Mouse (Mus musculus) embryonic facial prominence, embryonic 14.5 days (tissue): Measurements from ENCODE around the gene Gm10134. TPM values are rescaled to one million over a fixed set of nuclear protein-coding genes. Genes with fewer than 3 reads are reported as not detected.
A peak's percentile ranks its signal among the peaks of the same experiment; 100 is the strongest.

Experiments used
- ATAC-seq: fragments of 200-750 bp; cut with Nextera tagmentation; 2 replicates; pipeline ENCODE4 v1.8.0; 2017; ENCODE audit warnings: low read depth, moderate number of reproducible peaks, moderate TSS enrichment
- DNase-seq: peaks from one replicate; pipeline ENCODE4 v3.0.0-alpha.2; 2015; ENCODE audit warnings: low spot score
- H3K27ac ChIP-seq: fragments of 300-500 bp; sonication (generic); replicated peaks from 2 replicates; pipeline ENCODE4 v1.5.1; 2014; ENCODE audit warnings: low read depth, mild to moderate bottlenecking, low read length, moderate library complexity
- H3K27me3 ChIP-seq: fragments of 300-500 bp; sonication (generic); replicated peaks from 2 replicates; pipeline ENCODE4 v1.6.1; 2014; ENCODE audit warnings: low read length; ENCODE audit not compliant: control insufficient read depth, insufficient read depth
- H3K36me3 ChIP-seq: fragments of 300-500 bp; sonication (generic); 2 replicates; pipeline ENCODE4 v1.6.1; 2014; ENCODE audit warnings: low read length, mixed read lengths; ENCODE audit not compliant: control insufficient read depth, insufficient read depth
- H3K4me1 ChIP-seq: fragments of 300-500 bp; sonication (generic); 2 replicates; pipeline ENCODE4 v1.6.1; 2014; ENCODE audit warnings: antibody characterized with exemption, low read length; ENCODE audit not compliant: control insufficient read depth, insufficient read depth
- H3K4me2 ChIP-seq: fragments of 300-500 bp; sonication (generic); 2 replicates; pipeline ENCODE4 v1.6.1; 2014; ENCODE audit warnings: low read depth, mild to moderate bottlenecking, low read length, moderate library complexity, mixed read lengths
- H3K4me3 ChIP-seq: fragments of 300-500 bp; sonication (generic); 2 replicates; pipeline ENCODE4 v1.5.1; 2014; ENCODE audit warnings: low read depth, mild to moderate bottlenecking, low read length
- H3K9ac ChIP-seq: fragments of 300-500 bp; sonication (generic); 2 replicates; pipeline ENCODE4 v1.6.1; 2014; ENCODE audit warnings: low read depth, mild to moderate bottlenecking, low read length, moderate library complexity, mixed read lengths
- H3K9me3 ChIP-seq: fragments of 300-500 bp; sonication (generic); 2 replicates; pipeline ENCODE4 v1.6.1; 2016; ENCODE audit warnings: low read length; ENCODE audit not compliant: control insufficient read depth
- WGBS: fragments of 180-500 bp; shearing (Covaris S2); extraction: QIAGEN DNeasy Blood & Tissue Kit; methylation state at CpG from one replicate; pipeline ENCODE4 v1.1.7; 2014; 5-methylcytosine and 5-hydroxymethylcytosine counted together
- polyA plus RNA-seq: library from polyadenylated mRNA; unstranded; fragments of >200 nt; fragmentation: Nextera tagmentation; extraction: Ambion mirVana; gene quantifications from 2 replicates; pipeline ENCODE4 v1.2.1, GENCODE M21; 2014

Gm10134 gene
- polyA plus RNA-seq, 1 experiment from 2014 or later = 2.7 TPM

DNA sequence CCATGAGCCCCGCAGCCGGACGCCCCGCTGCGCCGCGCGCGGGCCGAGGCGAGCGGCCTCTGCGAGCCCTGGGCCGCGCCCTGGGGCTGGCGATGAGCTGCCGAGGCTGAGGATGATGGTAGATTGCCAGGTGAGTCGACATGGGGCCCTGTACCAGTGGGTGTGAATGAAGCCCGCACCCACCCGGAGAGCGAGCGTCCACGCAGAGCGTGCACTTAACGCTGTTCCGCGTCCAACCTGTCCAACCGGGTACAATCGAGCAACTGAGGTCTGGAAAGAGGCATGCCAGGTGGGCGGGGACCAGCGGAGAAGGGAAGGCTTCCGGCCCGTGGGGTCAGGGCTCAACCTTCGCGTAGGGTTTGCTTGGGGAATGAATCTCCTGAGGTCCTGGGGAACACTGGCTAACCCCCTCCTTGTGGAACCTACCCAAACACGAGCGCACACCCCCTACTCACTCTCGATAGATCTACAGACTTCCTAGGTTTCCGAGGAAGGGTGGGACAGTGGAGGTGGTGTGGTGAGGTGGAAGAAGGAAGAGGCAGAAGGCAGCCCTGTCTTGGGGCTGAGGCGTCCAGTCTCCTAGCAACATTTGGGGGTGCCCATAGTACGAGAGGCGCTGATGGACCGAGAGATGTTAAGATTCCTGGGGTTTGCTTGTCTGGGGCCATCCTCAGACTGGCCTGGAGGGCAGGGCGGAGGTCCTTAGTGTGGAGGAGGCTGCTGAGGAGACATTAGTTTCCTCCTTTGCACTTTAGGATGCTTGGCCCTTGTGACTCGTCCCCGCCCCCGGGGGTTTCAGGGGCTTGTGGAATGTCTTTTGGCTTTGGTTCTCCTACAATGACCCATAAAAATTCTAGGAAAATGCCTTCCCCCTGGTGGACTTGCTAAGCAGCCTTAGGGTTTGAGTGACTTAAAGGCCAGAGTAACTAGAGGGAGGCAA is 7.8 kb downstream of the Gm10134 start:
- H3K4me1 ChIP-seq = peaks cover 7% of the 10 kb centered on the region; the same call in 1 of the 2 replicates
- peak overlapping the region; percentile 94 for H3K4me2 ChIP-seq
- peak overlapping the region; percentile 82 for H3K4me3 ChIP-seq
- H3K9me3 ChIP-seq = no peaks in the 10 kb centered on the region
- DNase-seq (no peak), ATAC-seq (peak; percentile 15)
- H3K36me3 ChIP-seq = 0 out of 2 replicates have a peak, but pooled peaks cover 5% of the 10 kb centered on the region
- peak overlapping the region; percentile 90 for H3K9ac ChIP-seq
- WGBS = 5% methylated on average over 39 of the region's 47 CpGs
- peak overlapping the region; percentile 71 for H3K27ac ChIP-seq
- H3K27me3 ChIP-seq = no peaks in the 10 kb centered on the region

DNA sequence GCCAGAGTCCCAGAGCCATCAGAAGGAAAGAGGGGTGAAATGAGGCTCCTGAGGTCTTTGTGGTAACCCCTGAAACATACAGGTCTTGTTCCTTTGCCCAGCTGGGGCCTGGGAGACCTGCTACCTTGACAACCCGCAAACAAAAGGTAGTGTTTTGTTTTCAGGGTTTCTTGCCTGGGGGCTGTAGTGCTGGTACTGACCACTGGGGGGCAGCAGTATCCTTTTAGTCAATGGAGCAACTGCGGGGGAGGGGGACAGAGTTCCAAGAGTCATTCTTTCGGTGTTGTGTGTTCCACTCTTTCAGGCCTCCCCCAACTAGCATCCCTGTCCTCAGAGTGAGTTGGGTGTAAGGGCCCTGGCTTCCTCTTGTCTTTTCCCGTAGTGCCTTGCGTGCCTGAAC is 8.6 kb downstream of the Gm10134 start:
- no peaks in the 10 kb centered on the region for H3K27me3 ChIP-seq
- peak overlapping the region; percentile 90 for H3K9ac ChIP-seq
- H3K4me2 ChIP-seq = peak overlapping the region; percentile 94
- H3K4me1 ChIP-seq = peaks cover 7% of the 10 kb centered on the region; the same call in 1 of the 2 replicates
- WGBS = 19% methylated on average over 5 of the region's 5 CpGs
- no peaks in the 10 kb centered on the region for H3K9me3 ChIP-seq
- H3K4me3 ChIP-seq = peak overlapping the region; percentile 82
- DNase-seq = peak; percentile 86
- no peak for ATAC-seq
- 0 out of 2 replicates have a peak, but pooled peaks cover 5% of the 10 kb centered on the region for H3K36me3 ChIP-seq
- H3K27ac ChIP-seq = no peak overlapping the region

DNA sequence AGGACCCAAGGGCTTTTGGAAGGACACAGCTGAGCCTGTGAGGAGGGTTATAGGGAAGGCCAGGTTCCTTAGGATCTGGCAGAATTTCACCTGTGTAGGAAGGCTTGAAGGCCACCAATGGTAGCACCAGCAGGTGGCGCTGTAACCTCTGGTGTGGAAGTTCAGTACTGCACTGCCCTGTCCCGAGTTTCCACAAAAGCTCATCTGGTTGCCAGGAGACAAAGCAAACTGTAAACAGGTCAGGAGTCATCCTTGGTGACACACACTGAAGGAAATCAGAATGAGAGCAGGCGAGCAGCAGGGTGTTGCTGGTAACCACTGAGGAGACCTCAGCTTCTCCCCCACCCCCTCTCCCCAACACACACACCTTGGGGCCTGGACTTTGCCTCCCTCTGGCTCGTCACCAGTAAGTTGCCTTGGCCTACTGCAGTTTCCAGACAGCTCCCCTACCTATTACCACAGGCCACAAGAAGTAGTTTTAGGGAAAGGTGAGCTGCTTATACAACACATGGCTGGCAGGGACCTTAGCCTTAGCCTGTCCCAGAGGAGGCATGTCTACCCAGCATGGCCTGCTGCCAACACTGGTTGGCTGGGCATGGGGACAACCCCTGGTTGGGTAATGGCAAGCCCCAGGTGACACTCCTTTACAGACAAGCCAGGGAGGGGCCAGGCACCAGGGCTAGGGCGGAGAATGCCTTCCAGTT is 11.5 kb downstream of the Gm10134 start:
- H3K4me2 ChIP-seq = no peak overlapping the region
- no peaks in the 10 kb centered on the region for H3K9me3 ChIP-seq
- H3K36me3 ChIP-seq = 0 out of 2 replicates have a peak, but pooled peaks cover 5% of the 10 kb centered on the region
- H3K4me3 ChIP-seq = no peak overlapping the region
- peak; percentile 2; the same call in 1 of the 2 replicates for ATAC-seq
- DNase-seq = peak; percentile 78
- H3K9ac ChIP-seq = no peak overlapping the region
- H3K27me3 ChIP-seq = no peaks in the 10 kb centered on the region
- H3K27ac ChIP-seq = no peak overlapping the region
- WGBS = 44% methylated on average over 5 of the region's 5 CpGs
- H3K4me1 ChIP-seq = peaks cover 7% of the 10 kb centered on the region; the same call in 1 of the 2 replicates

DNA sequence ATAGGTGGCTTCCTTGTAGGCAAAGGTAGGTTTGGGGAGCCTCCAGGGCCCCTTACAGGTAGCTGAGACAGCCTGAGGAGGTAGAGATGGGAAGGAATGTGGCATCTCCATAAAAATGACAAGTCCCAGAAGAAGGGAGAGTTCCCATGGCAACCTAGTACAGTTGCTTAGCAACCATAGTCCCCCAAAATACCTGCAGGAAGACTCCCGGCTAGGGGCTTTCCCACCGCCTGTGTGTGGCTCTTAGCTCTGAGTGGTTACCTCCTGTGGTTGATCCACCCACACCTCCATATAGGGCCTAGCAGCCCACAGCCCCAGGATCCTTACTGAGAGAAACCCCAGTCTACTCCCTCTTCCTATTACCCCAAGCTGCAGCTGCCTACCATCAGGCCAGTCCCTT is 12.3 kb downstream of the Gm10134 start:
- Histone ChIP-seq H3K4me1 (peaks cover 7% of the 10 kb centered on the region; the same call in 1 of the 2 replicates), H3K9ac (no peak overlapping the region), H3K4me2 (no peak overlapping the region), H3K4me3 (no peak overlapping the region), H3K36me3 (0 out of 2 replicates have a peak, but pooled peaks cover 5% of the 10 kb centered on the region), H3K9me3 (no peaks in the 10 kb centered on the region), H3K27me3 (no peaks in the 10 kb centered on the region), H3K27ac (no peak overlapping the region)
- DNase-seq (no peak), ATAC-seq (no peak)
- 43% methylated on average over 2 of the region's 2 CpGs for WGBS

DNA sequence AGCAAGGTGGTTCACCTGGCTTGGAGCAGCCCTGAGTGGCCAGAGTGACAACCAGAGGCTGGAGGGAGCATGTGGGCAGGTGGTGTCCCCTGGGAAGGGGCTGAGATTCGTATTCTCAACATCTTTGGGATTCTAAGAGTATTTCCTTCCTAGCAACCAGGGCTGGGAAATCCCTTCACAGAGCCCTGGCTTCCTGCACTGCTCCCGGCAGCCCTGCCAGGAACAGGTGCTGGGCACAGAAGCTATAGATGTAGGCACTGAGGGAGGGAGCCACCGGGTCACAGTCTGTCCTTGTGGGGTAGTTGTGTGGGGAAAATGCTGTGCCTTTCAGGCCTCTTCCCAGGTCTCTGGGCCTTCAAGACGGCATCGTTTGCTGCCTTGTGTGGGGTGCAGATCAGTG is 14.7 kb downstream of the Gm10134 start:
- no peak for ATAC-seq
- WGBS = 76% methylated on average over 5 of the region's 5 CpGs
- H3K4me1 ChIP-seq = peaks cover 7% of the 10 kb centered on the region; the same call in 1 of the 2 replicates

DNA sequence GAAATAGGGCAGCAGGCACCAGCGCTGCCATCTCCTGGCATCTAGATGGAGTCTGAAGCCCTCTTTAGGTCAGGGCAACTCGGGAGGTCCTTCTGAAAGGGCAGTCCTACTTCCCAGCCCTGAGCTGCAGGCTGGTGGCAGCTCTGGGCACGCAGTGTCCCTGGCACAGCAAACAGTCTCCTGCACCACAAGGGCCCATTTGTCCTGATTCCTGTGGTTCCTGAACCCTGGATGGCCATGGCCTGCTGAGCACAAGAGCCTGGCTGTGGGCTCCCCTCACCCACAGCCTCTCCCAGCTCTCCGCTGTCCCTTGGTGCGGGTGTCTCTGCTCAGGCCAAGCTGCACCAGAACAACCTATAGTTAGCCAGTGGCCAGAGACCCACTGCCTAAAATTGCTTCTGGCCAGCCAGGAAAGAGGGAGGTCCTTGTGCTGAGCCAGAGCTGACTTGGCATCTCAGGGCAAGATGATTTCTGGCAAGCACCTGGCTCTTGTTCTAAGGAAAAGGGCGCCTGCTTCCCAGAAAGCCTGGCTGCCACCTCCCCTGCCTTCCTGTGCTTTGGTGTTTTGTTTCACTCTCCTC is 15.8 kb downstream of the Gm10134 start:
- 90% methylated on average over 5 of the region's 6 CpGs for WGBS
- H3K4me1 ChIP-seq = peaks cover 14% of the 10 kb centered on the region; the same call in 1 of the 2 replicates

More for the DNA sequence above, 14.7 kb downstream of the Gm10134 start:
- H3K36me3 ChIP-seq = no peaks in the 10 kb centered on the region
- no peak overlapping the region for H3K27ac ChIP-seq
- DNase-seq = no peak
- H3K4me2 ChIP-seq = no peak overlapping the region
- H3K4me3 ChIP-seq = no peak overlapping the region
- no peaks in the 10 kb centered on the region for H3K27me3 ChIP-seq
- no peak overlapping the region for H3K9ac ChIP-seq
- no peaks in the 10 kb centered on the region for H3K9me3 ChIP-seq

DNA sequence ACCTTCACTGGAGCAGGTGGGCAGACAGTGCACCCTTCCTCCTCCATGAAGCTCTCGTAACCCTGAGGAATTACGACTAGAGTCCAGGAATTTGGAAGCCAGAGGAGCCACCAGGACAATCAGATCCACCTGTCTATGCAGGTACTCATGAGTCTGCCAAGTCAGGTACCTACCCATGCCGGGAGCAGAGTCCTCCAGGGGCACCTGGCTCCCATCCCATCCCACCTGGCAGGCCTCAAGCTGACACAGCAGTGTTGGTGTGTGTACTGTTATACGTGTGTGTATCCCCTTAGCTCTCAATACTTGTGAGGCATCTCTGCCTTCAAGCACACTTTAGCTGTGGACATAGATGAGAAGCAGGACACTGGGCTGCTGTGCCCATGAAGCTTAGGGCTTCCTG is 16.3 kb downstream of the Gm10134 start:
- DNase-seq = no peak
- Histone ChIP-seq H3K4me1 (peaks cover 14% of the 10 kb centered on the region; the same call in 1 of the 2 replicates), H3K9ac (no peak overlapping the region), H3K27me3 (no peaks in the 10 kb centered on the region), H3K4me2 (no peak overlapping the region), H3K9me3 (no peaks in the 10 kb centered on the region), H3K36me3 (no peaks in the 10 kb centered on the region), H3K27ac (0 out of 2 replicates have a peak overlapping the region, but pooled peaks have one; percentile 39), H3K4me3 (no peak overlapping the region)
- no peak for ATAC-seq
- 72% methylated on average over 4 of the region's 4 CpGs for WGBS

More for the DNA sequence above, 15.8 kb downstream of the Gm10134 start:
- ATAC-seq = no peak
- Histone ChIP-seq H3K4me2 (no peak overlapping the region), H3K27me3 (no peaks in the 10 kb centered on the region), H3K4me3 (no peak overlapping the region), H3K9me3 (no peaks in the 10 kb centered on the region), H3K9ac (no peak overlapping the region), H3K27ac (0 out of 2 replicates have a peak overlapping the region, but pooled peaks have one; percentile 39), H3K36me3 (no peaks in the 10 kb centered on the region)
- no peak for DNase-seq

DNA sequence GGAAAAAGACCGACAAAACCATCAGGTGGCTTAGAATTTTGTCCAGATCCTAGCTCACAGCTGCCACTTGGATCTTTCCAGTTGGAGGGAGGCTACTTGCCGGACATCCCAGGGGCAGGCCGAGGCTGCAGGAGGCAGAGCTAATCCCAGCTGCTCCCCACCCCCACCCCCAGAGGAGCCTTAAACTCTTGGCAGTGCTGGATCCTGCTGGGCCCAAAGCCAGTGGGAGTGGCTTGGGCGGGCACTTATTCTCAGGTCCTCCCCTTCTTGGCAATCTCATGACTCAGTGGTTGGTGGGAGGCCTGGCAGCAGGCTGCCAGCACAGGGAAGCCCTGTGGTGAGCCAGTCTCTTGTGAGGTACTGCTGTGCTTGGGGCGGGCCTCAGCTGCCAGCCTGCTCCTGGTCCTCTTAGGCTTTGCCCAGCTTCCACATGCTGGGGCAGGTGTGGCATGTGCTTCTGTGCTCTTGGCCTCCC is 17.8 kb downstream of the Gm10134 start:
- ATAC-seq = peak; percentile 88
- H3K27me3 ChIP-seq = no peaks in the 10 kb centered on the region
- DNase-seq = peak; percentile 95
- H3K9ac ChIP-seq = no peak overlapping the region
- H3K4me1 ChIP-seq = peaks cover 14% of the 10 kb centered on the region; the same call in 1 of the 2 replicates
- no peaks in the 10 kb centered on the region for H3K36me3 ChIP-seq
- no peak overlapping the region; the same call in 1 of the 2 replicates for H3K4me2 ChIP-seq
- no peak overlapping the region for H3K4me3 ChIP-seq
- no peaks in the 10 kb centered on the region for H3K9me3 ChIP-seq
- H3K27ac ChIP-seq = peak overlapping the region; percentile 63
- 6% methylated on average over 4 of the region's 5 CpGs for WGBS
